Mouse (Mus musculus) stomach, postnatal 0 days (tissue): ENCODE data around the gene Polr2l. TPM values are rescaled to one million over a fixed set of nuclear protein-coding genes. Genes with fewer than 3 reads are reported as not detected.

Experiments
- ATAC-seq: fragments of 200-750 bp; cut with Nextera tagmentation; 2 replicates; pipeline ENCODE4 v1.8.0; 2017; ENCODE audit not compliant: low FRiP score, low TSS enrichment
- DNase-seq: peaks from one replicate; pipeline ENCODE4 v3.0.0-alpha.2; 2016; ENCODE audit warnings: low spot score
- H3K27ac ChIP-seq: fragments of 300-500 bp; sonication (generic); replicated peaks from 2 replicates; pipeline ENCODE4 v1.5.1; 2014; ENCODE audit warnings: mild to moderate bottlenecking, control low read depth
- H3K27me3 ChIP-seq: fragments of 300-500 bp; sonication (generic); 2 replicates; pipeline ENCODE4 v1.6.1; 2014; ENCODE audit warnings: low read length; ENCODE audit not compliant: control insufficient read depth, insufficient read depth
- H3K36me3 ChIP-seq: fragments of 300-500 bp; sonication (generic); 2 replicates; pipeline ENCODE4 v1.6.1; 2014; ENCODE audit warnings: low read length, mixed read lengths; ENCODE audit not compliant: control insufficient read depth, insufficient read depth
- H3K4me1 ChIP-seq: fragments of 300-500 bp; sonication (generic); replicated peaks from 2 replicates; pipeline ENCODE4 v1.6.1; 2014; ENCODE audit warnings: antibody characterized with exemption; ENCODE audit not compliant: control insufficient read depth, insufficient read depth
- H3K4me2 ChIP-seq: fragments of 300-500 bp; sonication (generic); replicated peaks from 2 replicates; pipeline ENCODE4 v1.6.1; 2014; ENCODE audit warnings: low read depth, mild to moderate bottlenecking, control low read depth, moderate library complexity
- H3K4me3 ChIP-seq: fragments of 300-500 bp; sonication (generic); 2 replicates; pipeline ENCODE4 v1.5.1; 2014; ENCODE audit warnings: low read depth, low read length, control low read depth
- H3K9ac ChIP-seq: fragments of 300-500 bp; sonication (generic); 2 replicates; pipeline ENCODE4 v1.6.1; 2014; ENCODE audit warnings: mild to moderate bottlenecking, low read length, control low read depth, mixed read lengths
- H3K9me3 ChIP-seq: fragments of 300-500 bp; sonication (generic); 2 replicates; pipeline ENCODE4 v1.6.1; 2016; ENCODE audit warnings: low read length; ENCODE audit not compliant: control insufficient read depth
- CTCF ChIP-seq: IDR thresholded peaks from 2 replicates; pipeline ENCODE4 v1.5.1; 2016; ENCODE audit warnings: antibody characterized with exemption, low read depth, mild to moderate bottlenecking, moderate library complexity
- EP300 ChIP-seq: optimal IDR thresholded peaks from 2 replicates; pipeline ENCODE3; 2016; ENCODE audit warnings: antibody characterized with exemption
- WGBS: fragments of 180-500 bp; shearing (Covaris S2); extraction: QIAGEN DNeasy Blood & Tissue Kit; methylation state at CpG from one replicate; pipeline ENCODE4 v1.1.7; 2014; 5-methylcytosine and 5-hydroxymethylcytosine counted together
- polyA plus RNA-seq: library from polyadenylated mRNA; unstranded; fragments of >200 nt; fragmentation: Nextera tagmentation; extraction: Ambion mirVana; gene quantifications from 2 replicates; pipeline ENCODE4 v1.2.1, GENCODE M21; 2015

The Polr2l gene
- polyA plus RNA-seq, 1 experiment from 2014 or later: 60.2 TPM

DNA sequence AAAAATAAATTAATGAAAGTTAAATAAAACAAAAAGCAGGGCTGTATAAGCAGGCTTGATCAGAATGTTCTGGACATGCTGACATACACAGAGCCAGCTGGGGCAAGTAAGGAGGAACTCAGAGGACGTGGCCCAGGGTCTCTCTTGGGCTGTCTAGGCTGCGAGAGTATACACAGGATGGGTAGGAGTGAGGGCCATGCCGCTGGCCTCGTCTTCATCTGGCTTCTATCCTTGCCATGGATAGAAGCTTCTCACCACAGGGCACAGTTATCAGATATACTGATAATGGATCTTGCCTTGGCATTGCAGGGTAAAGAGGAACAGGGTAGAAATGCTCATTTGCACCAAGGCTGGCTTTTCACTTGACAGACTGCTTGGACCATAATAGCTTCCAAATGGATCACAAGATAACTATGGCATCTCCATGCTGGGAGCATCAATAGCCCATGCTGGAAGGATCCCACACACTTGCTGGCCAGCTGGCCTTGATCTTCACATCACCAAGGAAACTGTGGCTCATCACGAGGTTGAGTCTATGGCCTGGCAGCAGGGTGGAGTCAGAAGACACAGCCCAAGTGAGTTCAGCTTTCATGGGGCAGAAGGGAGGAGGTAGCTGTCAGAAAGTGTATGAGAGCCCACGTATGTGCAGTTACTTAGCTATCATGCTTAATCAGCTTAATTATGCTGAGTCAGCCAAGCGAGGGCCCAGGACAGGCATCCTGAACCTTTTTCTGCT lies 27.1 kb upstream of the Polr2l start:
- ATAC-seq (no peak), DNase-seq (no peak)
- TF ChIP-seq EP300: no peak
- TF ChIP-seq CTCF: no peak
- H3K9me3 ChIP-seq: no peaks in the 10 kb centered on the region
- no peak overlapping the region for H3K27ac ChIP-seq
- 0 out of 2 replicates have a peak, but pooled peaks cover 4% of the 10 kb centered on the region for H3K36me3 ChIP-seq
- no peak overlapping the region for H3K9ac ChIP-seq
- no peaks in the 10 kb centered on the region for H3K27me3 ChIP-seq
- 85% methylated on average over 7 of the region's 7 CpGs for WGBS
- no peak overlapping the region for H3K4me2 ChIP-seq
- no peak overlapping the region for H3K4me3 ChIP-seq
- no peaks in the 10 kb centered on the region for H3K4me1 ChIP-seq

DNA sequence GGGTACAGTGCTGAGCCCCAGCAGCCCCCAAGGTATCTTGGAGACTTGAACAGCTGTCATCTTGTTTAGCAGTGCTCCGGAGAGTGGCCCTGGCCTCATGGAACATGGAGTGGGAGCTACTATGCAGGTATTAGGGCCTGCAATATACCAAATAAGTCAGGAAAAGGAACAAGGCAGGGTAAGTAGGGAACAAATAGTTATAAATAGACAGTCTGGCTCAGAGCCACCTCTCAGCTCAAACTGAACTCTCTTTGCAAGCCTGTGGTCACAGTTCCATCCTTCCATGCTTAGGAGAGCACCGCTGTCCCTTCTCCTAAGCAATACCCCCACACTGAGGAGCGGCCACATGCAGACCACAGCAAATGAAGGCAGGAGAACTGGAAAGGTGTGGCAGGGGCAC lies 22.7 kb upstream of the Polr2l start:
- H3K4me1 ChIP-seq: no peaks in the 10 kb centered on the region
- no peaks in the 10 kb centered on the region for H3K27me3 ChIP-seq
- ATAC-seq: no peak
- DNase-seq: no peak
- no peak overlapping the region for H3K4me3 ChIP-seq
- WGBS: 73% methylated on average over 3 of the region's 3 CpGs
- no peak overlapping the region for H3K9ac ChIP-seq
- no peak overlapping the region for H3K27ac ChIP-seq
- no peak for TF ChIP-seq EP300
- TF ChIP-seq CTCF: no peak
- H3K9me3 ChIP-seq: no peaks in the 10 kb centered on the region
- peaks cover 10% of the 10 kb centered on the region; the same call in 1 of the 2 replicates for H3K36me3 ChIP-seq
- no peak overlapping the region for H3K4me2 ChIP-seq

DNA sequence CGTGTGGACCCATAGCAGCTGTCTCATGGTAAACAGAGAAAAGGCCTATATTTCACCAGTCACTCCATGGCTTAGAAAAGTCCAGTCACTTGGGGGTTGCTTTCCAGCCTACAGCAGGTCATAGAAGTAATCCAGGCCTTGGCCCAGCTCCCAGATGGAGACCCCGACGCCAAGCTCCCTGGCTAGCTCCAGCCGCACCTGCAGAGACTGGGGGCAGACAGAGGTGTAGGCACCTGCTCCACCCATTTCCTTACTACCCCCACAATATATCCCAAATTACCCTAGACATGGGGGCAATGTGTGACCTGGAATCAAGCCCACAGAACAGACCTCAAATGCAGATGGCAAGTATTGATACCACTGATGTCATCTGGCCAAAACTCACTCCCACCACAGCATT lies 21.0 kb upstream of the Polr2l start:
- peaks cover 11% of the 10 kb centered on the region for H3K36me3 ChIP-seq
- no peak overlapping the region for H3K9ac ChIP-seq
- DNase-seq: no peak
- no peak overlapping the region for H3K4me2 ChIP-seq
- H3K27me3 ChIP-seq: no peaks in the 10 kb centered on the region
- TF ChIP-seq CTCF (no peak), EP300 (no peak)
- 71% methylated on average over 4 of the region's 4 CpGs for WGBS
- no peak overlapping the region for H3K27ac ChIP-seq
- H3K9me3 ChIP-seq: no peaks in the 10 kb centered on the region
- no peaks in the 10 kb centered on the region for H3K4me1 ChIP-seq
- H3K4me3 ChIP-seq: no peak overlapping the region
- no peak for ATAC-seq

DNA sequence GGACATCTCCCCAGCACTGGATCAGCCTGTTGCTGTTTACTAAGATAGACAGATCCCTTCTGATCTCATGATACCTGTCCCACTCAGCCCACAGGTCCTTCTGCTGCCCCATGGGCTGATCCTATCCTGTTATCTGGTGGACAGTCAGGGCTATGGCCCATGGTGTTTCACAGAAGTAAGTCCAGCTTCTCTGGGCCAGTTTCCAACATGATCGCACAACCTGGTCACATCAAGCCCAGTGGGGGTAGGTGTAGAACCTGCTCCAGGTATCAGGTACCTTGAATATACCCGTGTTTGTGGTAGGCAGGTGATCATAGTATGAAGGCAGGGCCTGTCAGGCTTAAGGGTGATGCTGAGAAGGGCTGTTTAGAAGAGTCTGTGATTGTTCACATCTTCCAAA lies 20.4 kb upstream of the Polr2l start:
- 92% methylated on average over 2 of the region's 2 CpGs for WGBS
- no peak for ATAC-seq
- H3K36me3 ChIP-seq: peaks cover 11% of the 10 kb centered on the region
- H3K9me3 ChIP-seq: no peaks in the 10 kb centered on the region
- no peak overlapping the region for H3K27ac ChIP-seq
- no peak overlapping the region for H3K9ac ChIP-seq
- no peak for DNase-seq
- H3K4me2 ChIP-seq: no peak overlapping the region
- H3K4me1 ChIP-seq: no peaks in the 10 kb centered on the region
- no peak overlapping the region for H3K4me3 ChIP-seq
- H3K27me3 ChIP-seq: no peaks in the 10 kb centered on the region
- TF ChIP-seq CTCF (no peak), EP300 (no peak)

DNA sequence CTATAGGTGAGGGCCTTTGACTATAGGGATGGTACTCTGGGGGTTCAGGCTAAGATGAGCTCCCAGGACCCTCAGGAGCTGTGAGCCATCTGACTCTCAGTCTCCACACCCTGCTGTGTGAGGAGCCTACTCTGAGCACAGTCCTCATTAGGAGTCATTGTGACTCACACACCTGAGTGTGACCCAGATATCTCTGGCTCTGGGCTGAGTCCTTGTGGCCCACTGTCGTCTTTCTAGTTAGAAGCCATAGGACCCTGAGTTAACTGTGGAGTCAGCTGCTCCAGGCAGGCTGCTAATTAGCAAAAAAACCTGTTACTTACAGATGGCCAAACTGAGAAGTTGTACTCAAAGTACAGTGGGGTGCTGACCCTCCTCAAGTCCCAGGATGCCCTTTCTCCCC lies 18.8 kb upstream of the Polr2l start:
- Histone ChIP-seq H3K27ac (no peak overlapping the region), H3K9ac (no peak overlapping the region), H3K4me3 (no peak overlapping the region), H3K36me3 (peaks cover 9% of the 10 kb centered on the region), H3K9me3 (no peaks in the 10 kb centered on the region), H3K27me3 (no peaks in the 10 kb centered on the region), H3K4me1 (no peaks in the 10 kb centered on the region), H3K4me2 (no peak overlapping the region)
- ATAC-seq (no peak), DNase-seq (no peak)
- TF ChIP-seq CTCF (no peak), EP300 (no peak)
- WGBS: 78% methylated on average over 1 of the region's 1 CpGs

DNA sequence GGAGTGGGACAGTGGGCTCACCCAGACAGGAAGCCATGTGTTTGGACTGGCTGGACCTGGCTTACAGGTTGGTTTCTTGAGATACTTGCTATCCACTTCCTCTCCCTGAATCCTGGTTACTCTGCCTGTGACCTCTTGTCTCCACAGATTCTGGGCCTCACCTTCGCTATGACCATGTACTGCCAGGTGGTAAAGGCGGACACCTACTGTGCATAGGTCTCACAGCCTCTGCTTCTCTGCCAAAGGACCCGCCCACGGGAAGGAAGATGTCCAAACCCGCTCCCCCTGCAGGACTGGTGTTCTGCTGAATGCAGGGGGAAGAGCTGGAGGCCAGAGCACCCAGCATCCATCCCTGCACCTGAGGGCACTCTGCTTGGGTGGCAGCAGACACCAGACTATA lies 17.8 kb upstream of the Polr2l start:
- Histone ChIP-seq H3K36me3 (peaks cover 9% of the 10 kb centered on the region), H3K27me3 (no peaks in the 10 kb centered on the region), H3K4me2 (no peak overlapping the region), H3K4me3 (no peak overlapping the region), H3K27ac (no peak overlapping the region), H3K9me3 (no peaks in the 10 kb centered on the region), H3K4me1 (no peaks in the 10 kb centered on the region), H3K9ac (no peak overlapping the region)
- no peak for TF ChIP-seq EP300
- no peak for TF ChIP-seq CTCF
- no peak for ATAC-seq
- DNase-seq: no peak
- 90% methylated on average over 5 of the region's 5 CpGs for WGBS
